Mouse (Mus musculus) forebrain, postnatal 0 days (tissue): ENCODE measurements around the gene Hist1h4a. TPM values are rescaled to one million over a fixed set of nuclear protein-coding genes. Genes with fewer than 3 reads are reported as not detected.

ENCODE experiments used
- ATAC-seq: fragments of 200-750 bp; cut with Nextera tagmentation; 2 replicates; pipeline ENCODE4 v1.8.0; 2017; ENCODE audit warnings: mild to moderate bottlenecking, moderate library complexity
- DNase-seq: peaks from one replicate; pipeline ENCODE4 v3.0.0-alpha.2; 2015
- H3K27ac ChIP-seq: fragments of 300-500 bp; sonication (generic); 2 replicates; pipeline ENCODE4 v1.5.1; 2014; ENCODE audit warnings: low read depth, mild to moderate bottlenecking, antibody characterized with exemption, low read length, moderate library complexity, mixed read lengths
- H3K27me3 ChIP-seq: fragments of 300-500 bp; sonication (generic); 2 replicates; pipeline ENCODE4 v1.6.1; 2014; ENCODE audit warnings: mild to moderate bottlenecking, low read length, mixed read lengths; ENCODE audit not compliant: insufficient read depth
- H3K36me3 ChIP-seq: fragments of 300-500 bp; sonication (generic); 2 replicates; pipeline ENCODE4 v1.6.1; 2014; ENCODE audit warnings: mild to moderate bottlenecking, moderate library complexity; ENCODE audit not compliant: insufficient read depth
- H3K4me1 ChIP-seq: fragments of 300-500 bp; sonication (generic); 2 replicates; pipeline ENCODE4 v1.6.1; 2014; ENCODE audit warnings: antibody characterized with exemption; ENCODE audit not compliant: insufficient read depth
- H3K4me2 ChIP-seq: fragments of 300-500 bp; sonication (generic); 2 replicates; pipeline ENCODE4 v1.6.1; 2014; ENCODE audit warnings: low read depth, mild to moderate bottlenecking, moderate library complexity
- H3K4me3 ChIP-seq: fragments of 300-500 bp; sonication (generic); 2 replicates; pipeline ENCODE4 v1.5.1; 2014; ENCODE audit warnings: low read depth, low read length, mixed read lengths
- H3K9ac ChIP-seq: fragments of 300-500 bp; sonication (generic); 2 replicates; pipeline ENCODE4 v1.6.1; 2014; ENCODE audit warnings: mild to moderate bottlenecking
- H3K9me3 ChIP-seq: fragments of 300-500 bp; sonication (generic); 2 replicates; pipeline ENCODE4 v1.6.1; 2016; ENCODE audit warnings: low read length
- CTCF ChIP-seq: sonication (generic); IDR thresholded peaks from 2 replicates; pipeline ENCODE4 v1.5.1; 2016; ENCODE audit warnings: antibody characterized with exemption, control low read depth, low read depth
- WGBS: fragments of 180-500 bp; shearing (Covaris S2); extraction: QIAGEN DNeasy Blood & Tissue Kit; methylation state at CpG from one replicate; pipeline ENCODE4 v1.1.7; 2014; 5-methylcytosine and 5-hydroxymethylcytosine counted together
- microRNA-seq, 2 experiments: library from miRNA; unstranded; fragments of <30 nt; microRNA quantifications; one replicate each; pipeline ENCODE4; 2016
- polyA plus RNA-seq: library from polyadenylated mRNA; unstranded; fragments of >200 nt; fragmentation: Nextera tagmentation; extraction: Ambion mirVana; gene quantifications from 2 replicates; pipeline ENCODE4 v1.2.1, GENCODE M21; 2015
- total RNA-seq: library from RNA; depleted of rRNA; stranded (reverse); fragments of >200 nt; gene quantifications from 2 replicates; pipeline ENCODE4 v1.2.3, GENCODE M21; 2014; rRNA removed

Hist1h4a gene
- total and polyA plus RNA-seq, 2 experiments from 2014 or later = 303 TPM; not detected in 1

DNA sequence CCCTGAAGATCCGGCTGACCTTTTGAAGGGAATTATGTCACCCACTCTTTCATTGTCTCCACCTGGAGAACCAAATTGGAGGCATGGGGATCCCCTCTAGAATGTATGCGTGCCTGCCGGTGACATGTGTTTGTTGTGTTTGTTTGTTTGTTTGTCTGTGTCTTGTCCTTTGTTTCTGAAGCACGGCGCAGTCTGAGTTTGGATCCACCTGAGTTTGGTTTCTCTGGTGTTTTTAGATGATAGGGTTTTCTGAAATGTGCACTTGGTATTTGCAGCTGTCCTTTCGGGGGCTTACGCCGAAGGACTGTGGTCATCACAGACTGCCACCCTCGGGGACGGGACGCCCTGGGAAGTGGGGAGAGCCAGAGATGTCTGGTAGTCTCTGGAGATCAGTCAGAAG lies 43.9 kb downstream of the Hist1h4a start:
- Histone ChIP-seq H3K27ac (no peak overlapping the region), H3K36me3 (no peaks in the 10 kb centered on the region), H3K27me3 (no peaks in the 10 kb centered on the region), H3K4me2 (no peak overlapping the region), H3K9ac (no peak overlapping the region), H3K4me1 (no peaks in the 10 kb centered on the region), H3K9me3 (no peaks in the 10 kb centered on the region), H3K4me3 (no peak overlapping the region)
- ATAC-seq = no peak
- WGBS = 60% methylated on average over 11 of the region's 11 CpGs
- DNase-seq = no peak
- TF ChIP-seq CTCF = no peak

DNA sequence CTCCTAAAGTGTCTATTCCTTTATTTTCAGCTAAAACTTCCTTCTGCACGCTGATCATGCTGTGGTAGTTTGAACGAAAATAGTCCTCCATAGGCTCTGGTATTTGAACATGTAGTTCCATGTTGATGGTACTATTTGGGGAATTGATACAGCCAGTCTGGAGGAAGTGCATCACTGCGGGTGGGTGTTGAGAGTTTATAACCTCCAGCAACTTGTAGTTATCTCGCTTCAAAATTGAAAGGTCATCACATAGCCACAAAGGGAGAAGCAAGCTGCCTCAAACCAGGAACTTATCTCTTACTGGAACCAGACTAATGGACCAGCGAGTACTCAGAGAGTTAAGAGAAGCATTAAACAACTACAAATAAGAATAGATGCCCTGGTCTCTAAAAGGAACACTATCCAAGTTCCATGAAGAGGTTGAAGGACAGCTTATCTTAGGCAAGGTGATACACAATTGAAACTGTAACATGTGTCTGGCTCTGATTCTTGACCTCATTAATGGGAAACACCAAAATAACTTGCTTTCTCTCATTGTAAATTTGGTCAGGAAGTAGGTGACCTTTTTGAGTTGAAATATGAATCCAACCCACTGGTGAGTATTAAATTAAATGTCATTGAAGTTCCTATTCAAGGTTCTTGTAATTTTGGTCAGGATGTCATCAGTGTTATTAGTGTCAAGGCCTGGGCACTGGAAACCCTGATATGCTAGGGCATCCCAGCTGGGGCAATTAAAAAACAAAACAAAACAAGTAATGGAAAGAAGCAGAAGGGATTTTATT lies 44.6 kb downstream of the Hist1h4a start:
- Histone ChIP-seq H3K9me3 (no peaks in the 10 kb centered on the region), H3K4me1 (no peaks in the 10 kb centered on the region), H3K36me3 (no peaks in the 10 kb centered on the region), H3K4me2 (no peak overlapping the region), H3K27me3 (no peaks in the 10 kb centered on the region), H3K9ac (no peak overlapping the region), H3K4me3 (no peak overlapping the region), H3K27ac (no peak overlapping the region)
- 89% methylated on average over 5 of the region's 5 CpGs for WGBS
- ATAC-seq (no peak), DNase-seq (no peak)
- no peak for TF ChIP-seq CTCF

Small RNA genes within 50 kb of the gene (microRNA-seq; reads per million reads assigned to microRNA genes)
- gene Gm44314 (0 reads per million in 2 experiments), gene Gm44484 (0 reads per million in 2 experiments)

Other genes with a start within 250 kb of the Hist1h4a start
Only the 30 nearest of the 37 such genes appear.
- 48.5 and 66.7 TPM in 2 replicates for gene Hist1h1d, start 208.0 kb downstream of the Hist1h4a start, total RNA-seq
- gene Hist1h1d, start 208.0 kb downstream of the Hist1h4a start, polyA plus RNA-seq = 0.12 and 0.18 TPM in 2 replicates
- 180 and 204 TPM in 2 replicates for gene Hist1h3e, start 198.9 kb downstream of the Hist1h4a start, total RNA-seq
- gene Hist1h3e, start 198.9 kb downstream of the Hist1h4a start, polyA plus RNA-seq = 1.9 and 2.0 TPM in 2 replicates
- 111 TPM in 2 replicates for gene Hist1h2ae, start 190.0 kb downstream of the Hist1h4a start, total RNA-seq
- 12.5 and 23.0 TPM in 2 replicates for gene Hist1h2ae, start 190.0 kb downstream of the Hist1h4a start, polyA plus RNA-seq
- gene Hist1h2bg, start 189.8 kb downstream of the Hist1h4a start, total RNA-seq = 367 and 594 TPM in 2 replicates
- gene Hist1h2bg, start 189.8 kb downstream of the Hist1h4a start, polyA plus RNA-seq = 3.0 and 3.6 TPM in 2 replicates
- 226 and 289 TPM in 2 replicates for gene Hist1h2bf, start 187.0 kb downstream of the Hist1h4a start, total RNA-seq
- not detected in 2 replicates for gene Hist1h2bf, start 187.0 kb downstream of the Hist1h4a start, polyA plus RNA-seq
- gene Hist1h2ad, start 186.8 kb downstream of the Hist1h4a start, total RNA-seq = 204 and 274 TPM in 2 replicates
- 0.78 TPM in 1 of 2 replicates, not detected in the other for gene Hist1h2ad, start 186.8 kb downstream of the Hist1h4a start, polyA plus RNA-seq
- 73.0 and 78.9 TPM in 2 replicates for gene Hist1h3d, start 185.5 kb downstream of the Hist1h4a start, total RNA-seq
- 0.57 and 0.80 TPM in 2 replicates for gene Hist1h3d, start 185.5 kb downstream of the Hist1h4a start, polyA plus RNA-seq
- 258 and 695 TPM in 2 replicates for gene Hist1h4d, start 179.6 kb downstream of the Hist1h4a start, total RNA-seq
- gene Hist1h4d, start 179.6 kb downstream of the Hist1h4a start, polyA plus RNA-seq = 25.0 and 42.2 TPM in 2 replicates
- gene Hist1h2be, start 140.1 kb downstream of the Hist1h4a start, total RNA-seq = 98.5 and 120 TPM in 2 replicates
- 0.31 and 0.39 TPM in 2 replicates for gene Hist1h2be, start 140.1 kb downstream of the Hist1h4a start, polyA plus RNA-seq
- gene Hist1h1e, start 138.7 kb downstream of the Hist1h4a start, total RNA-seq = 204 and 218 TPM in 2 replicates
- 11.1 and 16.3 TPM in 2 replicates for gene Hist1h1e, start 138.7 kb downstream of the Hist1h4a start, polyA plus RNA-seq
- gene Hist1h2ac, start 77.3 kb downstream of the Hist1h4a start, total RNA-seq = 40.9 and 44.8 TPM in 2 replicates
- 0.41 and 0.49 TPM in 2 replicates for gene Hist1h2ac, start 77.3 kb downstream of the Hist1h4a start, polyA plus RNA-seq
- gene Hist1h2bc, start 77.0 kb downstream of the Hist1h4a start, total RNA-seq = 93.7 and 124 TPM in 2 replicates
- 29.2 and 35.3 TPM in 2 replicates for gene Hist1h2bc, start 77.0 kb downstream of the Hist1h4a start, polyA plus RNA-seq
- gene Hist1h1t, start 65.4 kb downstream of the Hist1h4a start, total RNA-seq = 1.3 TPM in 1 of 2 replicates, not detected in the other
- not detected in 2 replicates for gene Hist1h1t, start 65.4 kb downstream of the Hist1h4a start, polyA plus RNA-seq
- gene Hist1h4c, start 62.8 kb downstream of the Hist1h4a start, total RNA-seq = 917 and 942 TPM in 2 replicates
- gene Hist1h4c, start 62.8 kb downstream of the Hist1h4a start, polyA plus RNA-seq = 2.3 and 5.0 TPM in 2 replicates
- 2.5 and 3.6 TPM in 2 replicates for gene Hfe, start 50.4 kb downstream of the Hist1h4a start, total RNA-seq
- gene Hfe, start 50.4 kb downstream of the Hist1h4a start, polyA plus RNA-seq = 4.4 and 6.0 TPM in 2 replicates
- gene Hist1h1c, start 22.4 kb downstream of the Hist1h4a start, total RNA-seq = 475 and 498 TPM in 2 replicates
- 24.0 and 26.3 TPM in 2 replicates for gene Hist1h1c, start 22.4 kb downstream of the Hist1h4a start, polyA plus RNA-seq
- 294 and 301 TPM in 2 replicates for gene Hist1h3c, start 15.6 kb downstream of the Hist1h4a start, total RNA-seq
- gene Hist1h3c, start 15.6 kb downstream of the Hist1h4a start, polyA plus RNA-seq = 0.84 TPM in 1 of 2 replicates, not detected in the other
- 647 and 680 TPM in 2 replicates for gene Hist1h2bb, start 14.5 kb downstream of the Hist1h4a start, total RNA-seq
- gene Hist1h2bb, start 14.5 kb downstream of the Hist1h4a start, polyA plus RNA-seq = not detected in 2 replicates
- 305 and 340 TPM in 2 replicates for gene Hist1h2ab, start 10.1 kb downstream of the Hist1h4a start, total RNA-seq
- gene Hist1h2ab, start 10.1 kb downstream of the Hist1h4a start, polyA plus RNA-seq = 4.4 and 6.7 TPM in 2 replicates
- gene Hist1h3b, start 9.0 kb downstream of the Hist1h4a start, total RNA-seq = 229 and 254 TPM in 2 replicates
- gene Hist1h3b, start 9.0 kb downstream of the Hist1h4a start, polyA plus RNA-seq = 0.25 and 0.67 TPM in 2 replicates
- 184 and 254 TPM in 2 replicates for gene Hist1h4b, start 4.2 kb downstream of the Hist1h4a start, total RNA-seq
- gene Hist1h4b, start 4.2 kb downstream of the Hist1h4a start, polyA plus RNA-seq = 1.8 and 3.0 TPM in 2 replicates
- 483 and 512 TPM in 2 replicates for gene Hist1h3a, start 1.2 kb upstream of the Hist1h4a start, total RNA-seq
- 1.2 and 2.2 TPM in 2 replicates for gene Hist1h3a, start 1.2 kb upstream of the Hist1h4a start, polyA plus RNA-seq
- 195 and 202 TPM in 2 replicates for gene Hist1h1a, start 2.4 kb upstream of the Hist1h4a start, total RNA-seq
- gene Hist1h1a, start 2.4 kb upstream of the Hist1h4a start, polyA plus RNA-seq = 0.36 and 0.40 TPM in 2 replicates
- gene Trim38, start 8.7 kb upstream of the Hist1h4a start, total RNA-seq = 0.23 TPM in 1 of 2 replicates, not detected in the other
- gene Trim38, start 8.7 kb upstream of the Hist1h4a start, polyA plus RNA-seq = 0.09 TPM in 1 of 2 replicates, not detected in the other
- not detected in 2 replicates for gene Slc17a2, start 45.8 kb upstream of the Hist1h4a start, total RNA-seq
- gene Slc17a2, start 45.8 kb upstream of the Hist1h4a start, polyA plus RNA-seq = not detected in 2 replicates
- gene Slc17a3, start 78.2 kb upstream of the Hist1h4a start, total RNA-seq = 0.10 TPM in 1 of 2 replicates, not detected in the other
- not detected in 2 replicates for gene Slc17a3, start 78.2 kb upstream of the Hist1h4a start, polyA plus RNA-seq
- gene Slc17a1, start 106.5 kb upstream of the Hist1h4a start, total RNA-seq = 0.15 TPM in 1 of 2 replicates, not detected in the other
- gene Slc17a1, start 106.5 kb upstream of the Hist1h4a start, polyA plus RNA-seq = not detected in 2 replicates
- gene Slc17a4, start 153.8 kb upstream of the Hist1h4a start, total RNA-seq = not detected in 2 replicates
- not detected in 2 replicates for gene Slc17a4, start 153.8 kb upstream of the Hist1h4a start, polyA plus RNA-seq
- not detected in 2 replicates for gene Hist1h2ba, start 172.9 kb upstream of the Hist1h4a start, total RNA-seq
- gene Hist1h2ba, start 172.9 kb upstream of the Hist1h4a start, polyA plus RNA-seq = not detected in 2 replicates
- not detected in 2 replicates for gene Hist1h2aa, start 173.2 kb upstream of the Hist1h4a start, total RNA-seq
- gene Hist1h2aa, start 173.2 kb upstream of the Hist1h4a start, polyA plus RNA-seq = not detected in 2 replicates